17 mouse cellular contexts compared by ENCODE assay signal in the genomic region with DNA sequence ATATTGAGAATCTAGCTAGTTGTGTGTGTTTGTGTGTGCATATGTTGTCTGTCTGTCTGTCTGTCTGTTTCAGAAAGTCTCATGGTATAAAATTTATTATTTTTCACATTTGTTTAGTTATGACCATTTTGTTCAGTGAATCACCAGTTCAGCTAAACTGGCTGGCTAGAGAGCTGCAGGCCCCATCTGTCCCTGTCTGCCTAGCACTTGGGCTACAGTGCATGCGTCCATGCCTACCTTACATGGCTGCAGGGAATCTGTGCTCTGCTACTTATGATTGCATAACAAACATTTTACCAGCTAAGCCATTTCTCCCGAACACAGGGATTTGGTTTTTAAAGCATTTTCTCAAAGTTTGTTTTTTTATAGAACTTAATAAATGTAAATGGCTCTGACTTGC.
"Had no signal": no experiment of that assay in that cellular context is flagged by ENCODE, and none has a peak within 500 bp of the region (broad histone marks: within the 10 kb centered on the region; RNA-seq: fewer than 3 reads in every experiment).

No protein-coding gene starts in this region.

- ATAC-seq: liver, embryonic 12.5 days; midbrain, embryonic 15.5 days had no signal

- H3K9ac ChIP-seq: limb, embryonic 15.5 days; liver, embryonic 12.5 days; lung, embryonic 14.5 days; midbrain, embryonic 15.5 days; neural tube, embryonic 13.5 days; stomach, embryonic 15.5 days had no signal

- DNase-seq: kidney, postnatal 10 days; kidney, postnatal 4 days; lung, embryonic 14.5 days; lung, postnatal 10 days; retina, postnatal 1 day; right cerebral cortex, postnatal 4 days; spleen, adult 18-20 months; thymus, postnatal 36 days had no signal

- H3K27me3 ChIP-seq: limb, embryonic 15.5 days; liver, embryonic 12.5 days; megakaryocyte, embryonic 14.5 days; midbrain, embryonic 15.5 days; neural tube, embryonic 13.5 days; stomach, embryonic 15.5 days had no signal

- H3K36me3 ChIP-seq: limb, embryonic 15.5 days; liver, embryonic 12.5 days; midbrain, embryonic 15.5 days; neural tube, embryonic 13.5 days; stomach, embryonic 15.5 days had no signal

- H3K4me3 ChIP-seq: left cerebral cortex, adult 2 months; limb, embryonic 15.5 days; liver, embryonic 12.5 days; megakaryocyte, embryonic 14.5 days; midbrain, embryonic 15.5 days; neural tube, embryonic 13.5 days; stomach, embryonic 15.5 days had no signal

- H3K9me3 ChIP-seq: limb, embryonic 15.5 days; liver, embryonic 12.5 days; megakaryocyte, embryonic 14.5 days; midbrain, embryonic 15.5 days; neural tube, embryonic 13.5 days; stomach, embryonic 15.5 days had no signal

- H3K4me2 ChIP-seq: limb, embryonic 15.5 days; liver, embryonic 12.5 days; lung, embryonic 14.5 days; midbrain, embryonic 11.5 days; midbrain, embryonic 15.5 days; neural tube, embryonic 13.5 days; stomach, embryonic 15.5 days had no signal

- H3K27ac ChIP-seq: left cerebral cortex, adult 2 months; limb, embryonic 15.5 days; liver, embryonic 12.5 days; macrophage; midbrain, embryonic 15.5 days; neural tube, embryonic 13.5 days; stomach, embryonic 15.5 days had no signal

- H3K4me1 ChIP-seq: limb, embryonic 15.5 days; liver, embryonic 12.5 days; megakaryocyte, embryonic 14.5 days; midbrain, embryonic 15.5 days; stomach, embryonic 15.5 days had no signal
